ENCODE assay signal across 8 mouse cellular contexts in genomic region chr4:129741251-129741973, GRCm38 (mm10). TPM values are rescaled to one million over a fixed set of nuclear protein-coding genes. Genes with fewer than 3 reads are reported as not detected.
DNase-seq lines count a peak whose midpoint lies in the region; ATAC-seq lines count a peak whose summit lies in the region.

No protein-coding gene starts in this region.

- H3K9ac ChIP-seq in forebrain, embryonic 15.5 days (replicated peaks), result peak overlapping the region; percentile 96
- H3K9ac ChIP-seq in lung, embryonic 16.5 days (ENCODE audit: low read length), result peak overlapping the region; percentile 100

- no peaks in the 10 kb centered on the region for H3K9me3 ChIP-seq in forebrain, embryonic 15.5 days
- H3K9me3 ChIP-seq in lung, embryonic 16.5 days (ENCODE audit: control insufficient read depth, low read length), result no peaks in the 10 kb centered on the region

- peak overlapping the region; percentile 47 for H3K4me2 ChIP-seq in forebrain, embryonic 15.5 days (replicated peaks)
- peak overlapping the region; percentile 64 for H3K4me2 ChIP-seq in lung, embryonic 16.5 days (ENCODE audit: low read depth, low read length)

- H3K4me3 ChIP-seq in forebrain, embryonic 15.5 days, result peak overlapping the region; percentile 87
- peak overlapping the region; percentile 100 for H3K4me3 ChIP-seq in lung, embryonic 16.5 days (ENCODE audit: low read length)

- peaks cover 43% of the 10 kb centered on the region for H3K4me1 ChIP-seq in forebrain, embryonic 15.5 days
- H3K4me1 ChIP-seq in lung, embryonic 16.5 days (replicated peaks; ENCODE audit: control insufficient read depth, insufficient read depth, low read length), result peaks cover 28% of the 10 kb centered on the region

- H3K27me3 ChIP-seq in forebrain, embryonic 15.5 days, result no peaks in the 10 kb centered on the region
- no peaks in the 10 kb centered on the region for H3K27me3 ChIP-seq in lung, embryonic 16.5 days (ENCODE audit: control insufficient read depth, insufficient read depth, low read depth, low read length)

- intact Hi-C loops in heart, postnatal 25 days (cut with DNase I), result loop anchor here (5.0 kb wide), 2 partner anchors 39 to 81 kb away; no protein-coding TSS in a partner anchor

- H3K36me3 ChIP-seq in forebrain, embryonic 15.5 days, result no peaks in the 10 kb centered on the region
- H3K36me3 ChIP-seq in lung, embryonic 16.5 days (ENCODE audit: control insufficient read depth, insufficient read depth, low read length), result no peaks in the 10 kb centered on the region

- ATAC-seq in forebrain, embryonic 15.5 days (replicated peaks), result no peak
- peak; percentile 2; the same call in 1 of the 2 replicates for ATAC-seq in lung, embryonic 16.5 days (ENCODE audit: low read depth)

- H3K27ac ChIP-seq in forebrain, embryonic 15.5 days (replicated peaks), result peak overlapping the region; percentile 100
- peak overlapping the region; percentile 96 for H3K27ac ChIP-seq in lung, embryonic 16.5 days (ENCODE audit: low read length)

- peak; percentile 41 for DNase-seq in ES-CJ7 (ENCODE audit: low read depth, low spot score)
- peak; percentile 48 for DNase-seq in c-Kit-positive CD71-positive TER-119-negative erythroid progenitor cells, embryonic 14.5 days (ENCODE audit: low read depth)
- DNase-seq in heart, postnatal 25 days (ENCODE audit: low spot score), result peak; percentile 9
- DNase-seq in layer of hippocampus, adult 8-10 months (ENCODE audit: low spot score in 2 of 2), result peak; percentile 15 to 21
- DNase-seq in ovary, adult 18-20 months (ENCODE audit: low spot score), result peak; percentile 11
- DNase-seq in thymus, postnatal 14 days, result peak; percentile 63

- under 1% methylated on average over 62 of the region's 62 CpGs for WGBS in forebrain, embryonic 15.5 days
- WGBS in lung, embryonic 16.5 days, result under 1% methylated on average over 60 of the region's 62 CpGs

RNA-seq across cellular contexts. Expression of gene Khdrbs1, which starts 0.7 kb away (rescaled TPM):
- polyA plus RNA-seq in forebrain, embryonic 15.5 days (2015; fragmentation: Nextera tagmentation; extraction: Ambion mirVana), result 175 and 187 TPM in 2 replicates
- total RNA-seq in heart, postnatal 25 days (2021), result 10 to 100 TPM; 38.0 to 46.9 TPM
- 10 to 100 TPM; 83.3 to 90.1 (median 85.7) TPM for total RNA-seq in layer of hippocampus, adult 8-10 months (2022)
- polyA plus RNA-seq in lung, embryonic 16.5 days (2015; fragmentation: Nextera tagmentation; extraction: Ambion mirVana), result 84.3 and 93.1 TPM in 2 replicates

RNA-seq across cellular contexts. Expression of gene Tmem39b, which starts 44.8 kb away (rescaled TPM):
- 19.4 and 19.6 TPM in 2 replicates for polyA plus RNA-seq in forebrain, embryonic 15.5 days (2015; fragmentation: Nextera tagmentation; extraction: Ambion mirVana)
- 1 to 10 TPM; 5.3 to 5.7 TPM for total RNA-seq in heart, postnatal 25 days (2021)
- 10 to 100 TPM; 13.4 to 16.0 (median 14.9) TPM for total RNA-seq in layer of hippocampus, adult 8-10 months (2022)
- polyA plus RNA-seq in lung, embryonic 16.5 days (2015; fragmentation: Nextera tagmentation; extraction: Ambion mirVana), result 10.5 and 13.4 TPM in 2 replicates

Comparison
In these comparisons a context has a peak if more than half of its experiments do, and no peak if none do; other contexts are left out.
1. DNase-seq: peak in every context shown above with its lines; median percentile 63 in thymus, postnatal 14 days; 48 in c-Kit-positive CD71-positive TER-119-negative erythroid progenitor cells, embryonic 14.5 days; 41 in ES-CJ7; 18 in layer of hippocampus, adult 8-10 months; 11 in ovary, adult 18-20 months; 9 in heart, postnatal 25 days.